Mouse (Mus musculus): ENCODE measurements at regions not wholly inside any gene's neighbourhood (a gene's known extent, or its start where the extent isn't known, plus 50 kb on each side); places are given as distances from the start of the nearest gene placed in this dataset.

DNA sequence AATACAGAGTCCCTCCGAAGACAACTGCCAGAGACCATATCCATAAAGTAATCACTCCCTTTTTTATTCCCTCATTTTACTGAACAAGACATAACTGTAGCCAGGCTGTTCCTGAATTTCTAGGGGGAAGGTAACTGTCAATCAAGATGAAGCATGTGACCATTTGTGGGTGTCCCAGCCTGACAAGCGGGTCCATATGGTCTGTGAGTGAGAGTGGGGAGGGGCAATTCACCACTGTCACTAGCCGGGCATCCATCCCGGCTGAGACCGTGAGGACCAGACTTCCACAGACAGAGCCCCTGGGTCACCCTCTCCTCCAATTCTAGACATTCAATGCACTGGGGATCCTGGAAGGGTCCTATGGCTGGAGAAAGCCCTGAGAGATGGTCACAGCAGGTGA, 54.6 kb downstream of the Gm11733 start:
- DNase-seq = no peak

DNA sequence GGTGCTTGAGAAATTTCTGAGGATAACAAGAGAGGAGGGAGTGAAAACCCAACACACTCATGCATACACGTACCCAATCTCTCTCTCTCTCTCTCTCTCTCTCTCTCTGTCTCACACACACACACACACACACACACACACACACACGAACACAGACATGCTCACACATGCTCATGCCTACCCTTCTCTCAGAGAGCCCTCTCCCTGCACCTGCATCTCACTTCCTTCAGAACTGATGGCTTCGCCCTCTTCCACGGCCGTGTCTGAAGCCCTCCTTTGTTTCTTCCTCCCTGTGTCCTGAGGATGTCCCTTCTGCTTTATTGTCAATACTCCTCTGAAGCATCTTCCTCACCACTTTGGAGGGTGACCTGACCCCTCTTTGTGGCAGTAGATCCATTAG, 56.4 kb downstream of the Gm11733 start:
- DNase-seq = no peak

DNA sequence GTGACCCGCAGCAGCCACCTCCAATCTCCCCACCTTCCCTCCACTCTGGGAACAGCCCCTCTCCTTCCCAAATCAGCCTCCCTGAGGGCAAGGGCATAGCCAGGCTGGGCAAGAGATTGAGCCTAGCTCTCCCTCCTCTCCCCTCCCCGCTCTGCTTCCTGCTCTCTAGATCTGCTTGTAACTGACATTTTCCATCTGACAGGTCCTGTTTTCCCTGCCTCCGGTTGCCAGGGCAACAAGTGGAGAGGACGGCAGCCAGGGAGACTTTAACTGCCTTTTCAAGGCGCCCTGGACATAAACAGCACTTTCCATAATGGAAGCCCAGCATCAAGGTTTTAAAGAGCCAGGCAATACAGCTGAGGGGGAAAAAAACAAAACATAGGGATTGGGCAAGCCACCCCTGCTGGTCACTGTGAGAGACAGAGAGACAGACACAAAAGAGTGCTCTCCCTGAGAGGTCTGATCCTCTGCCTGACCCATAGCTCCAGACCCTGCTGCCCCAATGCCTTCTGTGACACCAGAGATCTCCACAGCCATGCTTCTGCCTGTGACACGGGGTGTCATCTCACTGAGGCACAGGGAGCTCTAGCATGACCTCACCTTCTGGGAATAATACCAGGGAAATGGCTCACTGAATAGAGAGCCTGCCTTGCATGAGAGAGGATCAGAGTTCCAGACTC, 57.2 kb downstream of the Gm11733 start:
- peak; percentile 35 to 67 for DNase-seq

DNA sequence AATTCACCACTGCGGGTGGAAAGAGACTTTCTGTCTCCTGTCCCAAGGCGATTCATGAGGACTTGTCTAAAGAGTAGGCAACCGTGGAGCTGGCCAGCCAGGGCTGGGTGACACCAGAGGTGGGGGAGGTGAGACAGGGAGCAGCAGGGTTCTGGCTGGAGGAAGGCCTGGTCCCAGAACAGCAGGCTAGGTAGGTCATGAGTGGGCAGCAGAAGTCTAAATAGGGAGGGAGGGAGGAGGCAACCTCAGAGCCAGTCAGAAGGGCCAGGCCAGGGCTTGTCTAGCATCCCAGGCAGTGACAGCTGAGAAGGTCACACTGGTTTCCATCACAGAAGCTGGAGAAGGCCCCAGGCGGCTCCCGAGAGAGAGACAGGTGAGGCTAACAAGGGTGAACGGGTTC, 59.0 kb downstream of the Gm11733 start:
- DNase-seq = no peak

DNA sequence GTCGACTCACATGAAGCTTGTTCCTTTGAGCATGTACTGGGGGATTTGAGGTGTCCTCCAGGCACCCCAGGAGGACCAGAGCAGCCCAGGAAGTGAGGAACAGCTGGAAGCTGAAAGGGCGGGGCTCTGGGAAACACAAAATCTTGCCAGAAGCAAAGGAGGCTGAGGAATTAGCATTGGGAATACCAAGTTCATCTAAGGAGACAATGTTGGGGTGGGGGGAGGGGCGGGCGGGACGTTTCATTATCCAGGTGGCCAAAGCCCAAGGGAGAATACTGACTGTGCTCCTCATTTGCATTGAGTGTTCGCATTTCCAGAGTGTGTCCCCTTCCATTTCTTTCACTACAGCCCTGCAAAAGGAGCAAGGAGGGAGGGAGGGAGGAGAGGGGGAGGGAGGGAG, 60.3 kb downstream of the Gm11733 start:
- no peak for DNase-seq

DNA sequence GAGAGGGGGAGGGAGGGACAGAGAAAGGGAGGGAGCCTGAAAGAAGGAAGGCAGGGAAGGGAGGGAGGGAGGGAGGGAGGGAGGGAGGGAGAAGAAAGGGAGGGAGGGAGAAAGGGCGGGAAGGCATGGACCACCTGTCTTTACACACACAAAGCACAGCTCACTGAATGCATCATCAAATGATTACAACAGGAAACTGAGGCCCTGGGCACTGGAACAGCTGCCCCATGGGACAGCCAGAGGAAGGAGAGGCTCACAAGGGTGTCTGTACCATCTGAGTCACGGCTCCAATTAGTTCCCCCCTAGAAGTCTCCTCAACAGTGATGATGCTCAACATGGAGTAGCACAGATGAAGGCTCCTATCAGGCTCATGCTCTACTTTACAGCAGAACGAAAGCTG, 60.8 kb downstream of the Gm11733 start:
- DNase-seq = no peak

DNA sequence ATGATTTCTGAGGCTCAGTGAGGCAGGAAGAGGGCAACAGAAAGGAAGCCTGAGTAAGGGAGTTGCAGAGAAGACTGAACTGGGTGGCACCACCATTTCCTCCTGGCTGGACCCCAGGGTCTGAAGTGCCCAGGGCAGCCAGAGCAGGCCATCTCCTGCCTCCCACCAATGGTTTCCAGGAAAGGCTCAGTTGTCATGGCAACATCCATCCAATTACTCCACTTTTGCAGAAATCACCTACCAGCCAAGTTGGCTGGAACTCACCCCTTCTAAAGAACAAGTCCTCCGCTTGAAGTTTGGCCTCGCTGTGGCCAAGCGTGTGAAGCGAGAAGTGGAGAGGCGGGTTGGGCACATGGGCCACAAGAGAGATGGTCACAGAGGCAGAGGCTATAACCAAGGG, 67.8 kb downstream of the Gm11733 start:
- no peak for DNase-seq

DNA sequence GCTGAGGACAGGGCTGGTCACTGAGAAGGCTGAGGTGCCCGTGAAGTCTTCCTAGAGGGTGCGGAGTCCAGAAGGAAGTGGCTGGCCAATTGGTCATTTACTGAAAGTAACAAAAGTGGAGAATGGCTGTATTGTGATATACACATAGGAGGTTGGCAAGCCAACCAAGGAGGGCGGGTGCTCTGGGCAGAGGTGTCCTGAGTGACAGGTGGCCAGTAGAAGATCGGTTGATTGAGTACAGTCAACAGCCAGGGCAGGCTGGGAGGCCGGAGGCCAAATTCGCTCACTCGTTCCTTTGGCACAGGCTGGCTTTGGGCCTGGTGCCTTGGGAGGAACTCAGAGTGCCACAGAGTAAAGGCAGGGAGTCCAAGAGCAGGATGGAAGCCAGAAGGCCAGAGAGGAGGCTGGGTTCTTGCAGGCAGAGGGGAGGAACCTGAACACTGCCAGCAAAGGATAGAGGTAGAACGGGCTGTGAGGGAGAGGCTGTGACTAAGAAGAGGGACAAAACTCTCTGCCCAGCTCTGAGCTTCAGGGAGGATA, 68.3 kb downstream of the Gm11733 start:
- DNase-seq = no peak

DNA sequence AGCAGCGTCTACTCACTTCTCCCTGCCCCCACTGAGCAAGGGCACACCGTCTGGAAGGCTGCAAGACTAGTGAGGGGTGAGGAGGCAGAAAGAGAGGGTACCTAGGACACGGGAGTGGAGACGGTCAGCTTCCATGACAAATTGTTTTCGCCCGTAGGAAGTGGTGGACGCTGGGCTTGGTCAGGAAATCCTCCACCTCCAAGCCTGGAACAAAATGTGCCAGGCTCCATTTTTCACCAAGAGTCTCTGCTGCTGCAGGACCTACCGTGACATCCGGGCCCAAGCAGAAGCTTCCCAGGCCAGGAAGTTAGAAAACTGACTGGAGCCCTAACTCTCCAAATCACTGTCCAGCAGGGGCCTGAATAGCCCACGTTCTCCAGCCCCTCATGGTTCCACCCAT, 69.9 kb downstream of the Gm11733 start:
- peak; percentile 40 to 67 for DNase-seq

DNA sequence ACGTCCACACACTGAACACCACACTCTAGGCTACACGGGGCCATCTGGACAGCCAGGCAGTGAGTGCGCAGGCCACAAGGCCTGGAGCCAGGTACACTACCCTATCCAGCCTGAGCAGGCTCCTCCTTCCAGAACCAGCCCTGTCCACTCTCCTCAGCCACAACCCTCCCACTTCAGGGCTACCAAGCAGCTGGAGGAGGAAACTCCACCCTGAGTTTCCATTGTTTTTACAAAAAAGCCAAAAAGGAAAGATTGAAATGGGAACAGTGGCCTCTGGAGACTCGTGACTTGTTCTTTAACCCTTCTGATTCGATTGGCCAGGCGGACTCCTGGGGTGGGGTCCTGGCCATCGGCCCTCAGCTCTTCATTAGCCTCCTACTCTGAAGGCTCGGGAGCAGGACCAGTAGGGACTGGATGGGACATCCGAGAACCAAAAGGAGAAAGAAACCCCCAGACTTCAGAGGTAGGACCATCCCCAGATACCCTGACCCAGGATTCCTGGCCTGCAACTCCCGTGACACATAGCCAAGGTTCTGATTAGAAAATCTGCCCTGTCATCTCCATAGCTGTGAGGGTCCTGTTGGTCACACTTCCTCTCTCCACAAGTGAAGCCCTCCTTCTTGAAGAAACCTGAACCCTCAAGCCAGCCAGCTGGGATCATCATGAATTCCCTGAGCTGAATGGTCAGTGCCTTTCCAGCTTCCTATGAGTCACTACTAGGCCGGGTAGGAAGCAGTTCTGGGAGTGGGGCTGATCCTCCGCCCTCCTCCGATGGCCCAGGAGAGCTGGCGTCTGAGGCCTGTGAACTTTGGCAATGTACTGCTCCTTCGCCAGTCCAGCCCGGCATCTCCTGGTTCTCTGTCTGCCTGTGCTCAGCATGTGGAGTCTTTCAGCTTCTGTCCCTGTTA, 73.6 kb downstream of the Gm11733 start:
- DNase-seq = peak; percentile 69 to 79

DNA sequence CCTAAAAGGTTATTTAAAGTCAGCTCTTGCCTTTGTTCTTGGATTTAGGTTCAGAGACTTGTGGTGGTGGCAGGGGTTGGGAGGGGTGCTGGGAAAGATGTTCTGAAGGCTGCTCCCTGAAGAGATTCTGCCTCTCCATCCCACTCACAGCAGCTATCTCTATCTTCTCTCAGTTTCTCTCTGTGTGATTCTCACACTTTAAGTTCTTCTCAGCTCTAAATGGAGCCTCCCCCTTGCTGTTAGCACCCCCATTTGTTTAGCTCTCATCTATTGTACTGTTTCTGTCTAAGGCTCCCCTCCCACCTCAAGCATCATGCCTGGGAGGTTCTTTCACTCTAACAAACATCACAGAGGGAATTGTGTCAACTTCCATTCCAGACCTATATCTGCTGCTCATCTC, 75.7 kb downstream of the Gm11733 start:
- DNase-seq = no peak

DNA sequence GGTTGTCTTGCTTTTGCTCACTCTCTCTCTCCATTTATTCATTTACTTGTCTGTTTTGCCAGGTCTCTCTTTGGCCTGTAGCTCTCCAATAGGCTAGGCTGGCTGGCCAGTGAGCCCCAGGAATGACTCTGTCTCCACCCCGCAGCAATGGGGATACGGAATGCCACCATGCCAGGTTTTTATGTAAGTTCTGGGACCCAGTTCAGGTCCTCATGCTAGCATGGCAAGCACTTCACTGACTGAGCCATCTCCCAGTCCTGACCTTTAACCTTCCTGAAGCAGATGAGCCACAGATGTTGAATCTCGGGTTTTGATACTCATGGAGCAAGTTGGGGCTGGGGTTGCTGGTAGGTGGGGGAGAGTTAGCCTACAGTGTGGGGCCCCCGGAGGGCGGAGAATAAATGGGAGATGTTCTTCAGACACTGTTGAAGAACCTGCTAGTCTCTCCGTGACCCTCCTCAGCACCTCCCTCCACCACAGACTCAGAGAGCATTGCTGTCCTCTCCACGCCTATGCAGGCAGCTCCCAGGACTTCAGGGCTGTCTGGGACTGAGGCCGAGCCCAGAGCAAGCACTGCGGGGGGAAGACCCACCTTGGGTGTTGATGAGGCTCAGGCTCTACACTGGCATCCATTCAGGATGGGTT, 83.9 kb downstream of the Gm11733 start:
- DNase-seq = peak in 1 of 2 experiments; percentile 13

DNA sequence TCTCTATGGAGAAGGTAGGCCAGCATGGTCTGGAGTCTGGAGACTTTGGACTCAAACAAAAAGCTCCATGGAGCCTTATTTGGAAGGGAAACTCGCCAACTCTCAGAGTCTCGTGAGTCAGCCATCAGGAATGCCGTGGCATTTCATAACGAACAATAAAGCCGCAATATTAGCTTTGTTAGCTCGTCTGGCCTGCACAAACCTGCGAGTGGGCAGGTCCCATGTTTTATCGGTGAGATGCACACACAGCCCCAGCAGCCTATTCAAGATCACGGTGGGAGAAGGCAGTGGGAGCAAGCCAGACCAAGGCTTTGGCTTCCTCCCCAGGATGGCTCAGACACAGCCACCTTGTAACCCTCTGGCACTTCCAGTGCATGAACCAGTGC, 84.4 kb downstream of the Gm11733 start:
- peak; percentile 78 to 85 for DNase-seq

DNA sequence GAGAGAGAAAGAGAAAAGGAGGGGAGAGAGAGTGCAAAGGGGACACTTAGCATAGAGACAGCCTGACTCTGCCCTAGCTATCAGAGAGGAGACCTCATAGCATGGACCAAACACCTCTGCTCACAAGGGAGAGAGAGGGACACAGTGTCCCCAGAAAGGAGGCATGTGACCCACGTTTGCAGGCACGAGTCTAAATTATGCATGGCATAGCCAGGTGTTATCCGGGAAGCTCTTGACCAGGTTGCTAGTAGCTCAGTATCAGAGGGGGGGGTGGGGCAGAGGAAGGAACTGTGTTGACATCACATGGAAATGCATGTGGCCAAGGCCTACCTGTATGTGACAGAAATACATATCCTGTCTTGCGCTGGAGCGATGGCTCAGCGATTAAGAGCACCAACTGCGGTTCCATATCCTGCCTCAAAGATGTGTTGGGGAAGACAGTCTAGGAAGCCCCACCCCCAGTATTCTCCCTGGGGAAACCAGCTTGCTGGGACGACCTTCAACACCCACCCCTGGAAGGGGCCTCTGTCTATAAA, 84.5 kb upstream of the Tnrc6c start:
- peak in 1 of 2 experiments; percentile 37 for DNase-seq

DNA sequence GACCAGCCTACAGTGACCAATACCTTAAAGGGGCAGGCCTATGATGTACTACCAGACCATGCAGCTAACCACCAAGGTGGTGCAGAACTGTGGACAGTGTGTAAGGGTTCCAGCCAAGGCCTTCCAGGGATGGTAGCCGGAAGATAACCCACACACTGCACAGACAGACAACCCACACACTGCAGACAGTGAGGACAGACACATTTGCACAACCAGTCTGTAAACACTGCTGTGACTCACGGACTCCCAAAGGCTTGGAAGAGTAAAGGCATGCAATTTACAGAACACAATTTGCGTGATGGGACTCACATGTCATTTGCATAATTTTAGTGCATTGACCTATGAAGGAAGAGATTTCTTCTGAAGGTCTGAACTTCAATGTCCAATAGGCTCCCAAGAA, 82.2 kb upstream of the Tnrc6c start:
- no peak for DNase-seq

DNA sequence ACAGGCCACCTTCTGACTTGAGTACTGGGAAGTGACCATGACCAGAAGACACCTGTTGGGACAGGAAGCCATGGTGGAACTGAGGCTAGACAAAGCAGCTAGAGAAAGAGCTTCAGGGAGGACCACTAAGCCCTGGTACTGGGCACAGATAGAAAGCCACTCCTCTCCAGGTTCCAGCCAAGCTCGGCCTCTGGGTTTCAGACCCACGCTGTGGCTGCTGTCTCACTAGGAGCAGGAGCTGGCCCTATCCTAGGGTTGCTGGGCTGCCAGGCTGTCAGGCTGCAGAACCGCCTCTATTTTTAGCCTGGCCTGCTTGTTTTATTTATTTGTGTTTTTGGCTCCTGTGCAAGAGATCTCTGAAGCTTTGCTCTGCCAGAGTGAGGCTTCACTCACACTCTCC, 79.4 kb upstream of the Tnrc6c start:
- DNase-seq = peak; percentile 27 to 46

DNA sequence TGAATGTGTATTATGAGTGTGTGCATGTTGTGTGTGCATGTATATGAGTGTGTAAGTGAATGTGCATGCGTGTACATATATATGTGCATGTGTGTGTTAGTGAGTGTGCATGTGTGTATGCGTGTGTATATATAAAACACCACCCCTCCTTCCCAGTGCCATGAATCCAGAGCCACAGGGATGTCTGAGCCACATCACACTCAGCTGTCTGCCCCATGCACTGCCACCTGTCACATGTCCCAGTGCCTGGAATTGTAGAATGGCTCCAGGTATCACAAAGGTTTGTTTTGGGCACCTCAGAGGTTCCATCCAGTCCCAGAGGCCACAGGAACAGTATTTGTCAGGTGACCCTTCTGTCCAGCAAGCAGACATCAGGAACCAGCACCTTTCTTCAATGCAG, 75.0 kb upstream of the Tnrc6c start:
- DNase-seq = no peak

DNA sequence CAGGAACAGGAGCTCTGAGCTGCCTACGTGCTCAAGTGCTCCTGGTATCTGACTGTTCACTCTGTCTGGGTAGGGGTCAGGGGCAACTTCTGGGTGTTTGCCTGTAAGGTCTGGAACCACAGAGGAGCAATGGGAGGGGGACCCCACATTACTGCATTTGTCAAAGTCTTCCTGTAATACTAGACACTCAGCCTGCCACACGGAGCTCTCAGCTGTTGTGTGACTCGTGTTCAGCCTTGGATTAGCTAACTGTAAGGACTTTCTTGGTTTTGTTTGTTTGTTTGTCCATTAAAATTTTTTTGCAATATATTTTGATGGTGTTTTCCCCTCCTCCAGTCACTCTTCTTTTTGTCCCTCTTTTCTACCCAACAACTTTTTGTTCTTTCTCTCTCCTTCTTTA, 74.4 kb upstream of the Tnrc6c start:
- no peak for DNase-seq

DNA sequence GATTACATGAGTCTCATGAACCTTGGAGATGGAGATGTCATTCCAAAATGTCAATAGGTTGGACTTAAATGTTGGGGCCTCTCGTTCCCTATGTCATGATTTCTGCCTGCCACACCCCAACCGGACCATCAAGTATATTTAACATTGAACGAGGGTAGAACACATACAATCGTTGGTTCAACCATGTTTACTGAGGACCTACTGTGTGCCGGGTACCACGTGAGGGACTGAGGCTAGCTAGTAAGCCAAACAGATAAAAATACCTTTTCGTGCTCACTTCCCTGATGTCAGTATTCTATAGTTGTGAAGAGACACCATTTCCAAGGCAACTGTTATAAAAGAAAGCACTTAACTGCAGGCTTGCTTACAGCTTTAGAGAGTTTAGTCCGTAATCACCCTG, 70.6 kb upstream of the Tnrc6c start:
- DNase-seq = no peak

DNA sequence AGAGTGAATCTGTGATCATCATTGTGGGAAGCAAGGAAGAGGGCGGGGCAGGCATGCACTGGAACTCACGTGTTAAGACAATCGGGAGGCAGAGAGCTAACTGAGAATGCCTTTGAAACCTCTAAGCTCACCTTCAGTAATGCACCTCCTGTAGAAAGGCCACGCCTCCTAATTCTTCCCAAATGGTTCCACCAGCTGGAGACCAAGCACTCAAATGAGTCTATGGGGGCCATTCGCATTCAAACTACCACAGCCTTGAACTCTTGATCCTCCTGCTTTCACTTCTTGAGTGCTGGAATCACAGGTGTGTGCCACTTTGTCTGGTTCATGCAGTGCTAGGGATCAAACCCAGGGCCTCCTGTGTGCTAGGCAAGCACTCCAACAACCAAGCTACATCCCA, 68.5 kb upstream of the Tnrc6c start:
- DNase-seq = no peak

DNA sequence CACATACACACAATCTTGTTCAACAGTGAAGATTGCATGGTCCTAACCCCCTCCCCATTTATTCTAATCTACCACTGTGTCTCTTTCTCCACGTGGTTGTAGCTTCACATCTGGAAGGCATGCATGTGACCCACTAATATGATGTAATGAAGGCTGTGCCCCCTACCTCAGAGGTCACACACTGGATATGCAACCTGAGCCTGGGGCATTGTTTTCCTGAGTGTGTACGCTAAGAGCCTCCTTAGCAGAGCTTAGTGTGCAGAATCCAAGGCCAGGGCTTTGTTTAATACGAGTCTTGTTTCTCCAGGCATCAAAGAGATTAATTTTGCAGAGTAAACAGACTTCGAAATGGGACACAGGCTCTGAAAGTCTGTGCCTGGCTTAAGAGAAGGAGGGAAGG, 68.0 kb upstream of the Tnrc6c start:
- DNase-seq = peak in 1 of 2 experiments; percentile 29

DNA sequence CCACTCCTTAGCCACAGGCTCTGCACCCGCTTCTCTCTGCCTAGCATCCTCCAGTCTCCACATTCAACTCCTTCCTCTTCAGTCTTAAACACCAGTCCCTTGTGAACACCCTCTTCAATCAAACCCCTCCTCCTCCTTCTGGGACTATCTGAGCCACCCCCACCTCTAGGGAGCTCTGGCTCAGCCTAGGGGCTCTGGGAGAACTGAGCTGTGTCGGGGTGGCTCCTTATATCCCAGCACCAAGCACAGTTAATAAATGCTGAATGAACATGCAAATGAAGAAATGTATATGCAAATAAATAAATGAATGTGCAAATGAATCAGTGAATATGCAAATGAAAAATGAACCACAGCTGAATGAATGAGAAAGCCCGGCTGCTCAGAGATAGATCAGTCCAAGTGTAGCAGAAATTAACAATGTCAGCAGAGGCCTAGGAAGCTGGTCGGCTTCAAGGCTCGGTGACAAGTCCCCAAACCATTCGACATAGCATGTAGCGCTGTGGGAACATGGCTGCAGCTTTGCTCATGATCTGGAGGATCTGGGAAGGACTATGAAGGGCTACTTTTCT, 67.1 kb upstream of the Tnrc6c start:
- no peak for DNase-seq

DNA sequence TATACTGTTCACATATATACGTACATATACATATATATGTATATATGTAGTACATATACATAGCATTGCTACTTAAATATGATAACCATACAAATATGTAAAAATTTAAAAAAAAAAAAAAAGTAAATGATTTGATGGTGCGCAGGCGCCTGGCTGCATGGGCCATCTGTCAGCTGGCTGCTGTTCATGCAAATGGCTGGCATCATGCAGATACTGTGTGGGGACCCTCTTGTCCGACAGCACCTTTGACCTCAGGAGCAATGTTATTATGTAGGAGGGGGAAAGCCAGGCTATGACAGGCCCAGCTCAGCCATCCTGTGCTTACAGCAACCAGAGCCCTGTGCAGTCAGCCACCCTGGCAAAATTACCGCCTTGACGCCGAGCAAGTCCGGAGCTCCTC, 65.1 kb upstream of the Tnrc6c start:
- no peak for DNase-seq

All from lung, adult 18-20 months (tissue).